Mouse (Mus musculus) lung, adult 18-20 months (tissue): Measurements from ENCODE around the gene Prkcq.

Experiments used
- DNase-seq, 2 experiments: peaks; one replicate each; pipeline ENCODE4 v3.0.0; 2022; ENCODE audit warnings: mixed read lengths in 2 of 2

The Prkcq gene

DNA sequence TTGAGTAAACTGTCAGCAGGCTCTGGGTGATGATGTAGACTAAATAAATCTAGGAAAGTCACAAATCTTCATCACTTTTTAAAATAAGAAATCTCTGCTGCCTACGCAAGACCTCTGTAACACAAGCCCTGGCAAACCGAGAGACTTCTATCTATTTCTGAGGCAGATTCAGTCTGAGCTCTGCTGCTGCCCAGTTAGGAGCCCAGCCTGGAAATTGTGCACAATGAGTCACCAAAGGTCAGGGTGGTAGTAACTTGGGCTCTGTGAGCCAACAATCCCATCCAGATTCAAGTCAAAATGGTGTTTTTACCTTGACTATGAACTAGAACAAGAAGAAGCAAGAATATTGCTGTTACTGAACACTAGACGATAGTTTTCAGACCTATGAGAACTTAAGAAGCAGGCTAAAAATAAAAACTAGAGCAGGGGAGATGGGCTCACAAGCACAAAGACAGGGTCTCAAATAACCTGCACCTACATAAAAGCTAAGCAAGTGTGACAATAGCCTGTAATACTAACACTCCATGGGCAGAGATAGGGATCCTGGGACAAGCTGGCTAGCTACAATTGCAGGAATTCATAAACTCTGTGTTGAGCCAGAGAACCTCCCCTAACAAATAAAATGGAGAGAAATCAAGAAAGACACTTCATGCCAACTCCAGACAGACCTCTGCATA, 53.0 kb downstream of the Prkcq start:
- DNase-seq = no peak

DNA sequence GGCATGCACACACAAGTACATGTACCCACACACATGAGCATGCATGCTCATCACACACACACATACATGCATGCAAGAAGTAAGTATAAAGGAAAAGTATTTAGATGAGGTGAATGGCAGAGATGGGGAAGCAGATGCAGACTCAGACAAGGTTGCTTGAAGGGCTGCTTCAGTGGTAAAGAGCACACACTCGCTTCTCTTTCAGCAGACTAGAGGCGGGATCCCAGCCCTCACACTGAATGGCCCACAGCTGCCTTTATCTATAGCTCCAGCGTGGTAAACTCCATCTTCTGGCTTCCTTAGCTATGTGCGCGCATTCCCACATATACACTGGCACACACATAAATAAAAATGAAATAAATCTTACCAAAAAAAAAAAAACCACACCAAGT, 53.6 kb downstream of the Prkcq start:
- DNase-seq = no peak

DNA sequence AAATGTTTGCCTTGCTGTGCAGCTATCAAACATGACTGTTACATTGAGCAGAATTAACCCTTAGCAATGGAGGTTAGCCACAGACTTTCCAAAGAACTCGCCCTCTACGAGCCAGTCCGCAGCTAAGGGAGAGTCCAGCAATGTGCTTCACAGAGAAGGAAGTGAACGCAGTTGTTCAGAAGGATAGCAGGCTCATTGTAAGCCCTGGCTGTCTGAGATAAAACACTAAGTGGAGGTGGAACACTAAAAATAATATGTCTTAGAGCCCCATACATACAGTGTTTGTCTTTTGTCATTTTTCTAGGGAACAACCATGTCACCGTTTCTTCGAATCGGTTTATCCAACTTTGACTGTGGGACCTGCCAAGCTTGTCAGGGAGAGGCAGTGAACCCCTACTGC, 54.6 kb downstream of the Prkcq start:
- DNase-seq = no peak

DNA sequence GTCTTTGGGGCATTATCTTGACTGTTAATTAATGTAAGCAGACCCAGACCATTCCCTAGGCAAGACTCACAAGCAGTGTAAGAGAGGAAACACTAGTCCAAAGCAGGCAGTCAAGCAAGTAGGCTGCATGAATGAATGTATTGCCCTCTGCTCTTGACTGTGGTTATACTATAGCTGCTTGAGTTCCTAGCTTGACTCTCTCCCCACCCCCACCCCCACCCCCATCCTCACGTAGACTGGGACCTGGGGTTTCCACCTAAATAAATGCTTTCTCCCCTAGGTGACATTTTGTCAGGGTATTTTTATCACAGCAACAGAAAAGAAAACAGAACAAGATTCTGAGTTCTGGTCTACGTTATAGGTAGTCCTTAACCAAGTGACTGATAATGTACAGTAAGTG, 57.2 kb downstream of the Prkcq start:
- DNase-seq = no peak

DNA sequence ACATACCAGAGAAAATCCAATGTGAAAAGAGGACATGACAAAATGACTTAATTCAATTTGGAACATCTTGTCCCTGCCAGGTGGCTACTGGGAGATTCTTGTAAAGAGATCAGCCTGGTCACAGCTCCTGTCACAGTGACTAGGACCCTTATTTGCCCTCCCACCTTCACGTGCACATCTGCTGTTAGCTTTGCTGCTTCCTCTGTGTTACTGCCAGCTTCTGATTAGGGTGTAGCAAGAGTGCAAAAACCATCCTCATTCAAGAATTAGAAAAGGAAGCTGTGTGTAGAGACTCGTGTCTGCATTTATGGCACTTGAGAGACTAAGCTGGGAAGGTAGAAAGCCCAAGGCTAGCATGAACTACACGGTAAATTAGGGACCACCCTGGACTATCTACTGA, 59.2 kb downstream of the Prkcq start:
- DNase-seq = no peak

DNA sequence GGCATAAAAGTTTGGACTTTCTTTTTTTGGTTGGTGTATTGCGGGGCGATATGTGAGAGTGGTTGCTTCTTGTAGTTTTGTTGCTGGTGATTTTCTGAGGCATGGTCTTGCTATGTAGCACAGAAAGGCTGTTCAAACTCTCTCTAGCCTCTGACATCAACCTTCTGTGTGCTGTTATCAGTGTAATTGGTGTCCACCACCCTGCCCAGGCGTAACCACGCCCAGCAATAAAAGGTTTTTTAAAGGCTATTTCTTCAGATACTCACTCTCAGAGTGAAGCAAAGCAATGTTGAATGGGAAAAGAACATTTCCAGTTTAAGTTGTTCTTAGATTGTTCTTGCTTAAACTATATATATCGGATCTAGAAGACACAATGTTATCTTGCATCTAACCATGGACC, 60.1 kb downstream of the Prkcq start:
- no peak for DNase-seq

DNA sequence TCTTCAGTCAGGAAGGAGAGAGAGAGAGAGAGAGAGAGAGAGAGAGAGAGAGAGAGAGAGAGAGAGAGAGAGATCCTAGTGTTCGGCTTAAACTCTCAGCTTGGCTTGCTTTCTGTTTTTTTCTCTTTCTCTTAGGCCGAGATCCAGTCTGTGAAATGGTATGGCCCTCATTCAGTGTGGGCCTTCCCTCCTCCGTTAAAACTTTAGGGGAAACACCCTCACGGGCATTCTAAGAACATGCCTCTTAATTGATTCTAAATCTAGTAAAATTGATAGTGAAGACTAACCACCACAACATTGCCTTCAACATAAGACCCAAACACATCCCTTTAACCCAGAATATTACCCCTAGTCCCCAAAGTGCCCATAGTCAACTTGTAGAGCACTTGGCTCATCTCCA, 66.3 kb downstream of the Prkcq start:
- no peak for DNase-seq

DNA sequence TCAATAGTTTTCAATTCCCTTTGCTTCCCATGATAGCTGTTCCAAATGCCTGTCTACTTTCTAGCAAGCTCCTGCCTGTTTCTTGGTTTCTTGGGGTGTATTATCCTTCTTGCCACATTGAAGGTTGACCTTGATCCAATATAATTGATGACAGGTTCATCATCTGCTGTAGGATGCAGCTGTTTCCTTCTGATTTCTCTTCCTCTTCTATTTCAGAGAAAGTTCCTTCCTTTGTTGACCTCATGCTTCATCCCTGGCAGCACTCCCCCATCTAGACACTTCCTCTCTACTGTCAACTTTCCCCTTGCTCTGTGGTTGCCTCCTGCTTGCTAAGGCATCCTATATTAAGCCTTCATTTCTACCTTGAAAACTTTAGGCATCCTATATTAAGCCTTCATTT, 67.6 kb downstream of the Prkcq start:
- peak in 1 of 2 experiments; percentile 11 for DNase-seq

DNA sequence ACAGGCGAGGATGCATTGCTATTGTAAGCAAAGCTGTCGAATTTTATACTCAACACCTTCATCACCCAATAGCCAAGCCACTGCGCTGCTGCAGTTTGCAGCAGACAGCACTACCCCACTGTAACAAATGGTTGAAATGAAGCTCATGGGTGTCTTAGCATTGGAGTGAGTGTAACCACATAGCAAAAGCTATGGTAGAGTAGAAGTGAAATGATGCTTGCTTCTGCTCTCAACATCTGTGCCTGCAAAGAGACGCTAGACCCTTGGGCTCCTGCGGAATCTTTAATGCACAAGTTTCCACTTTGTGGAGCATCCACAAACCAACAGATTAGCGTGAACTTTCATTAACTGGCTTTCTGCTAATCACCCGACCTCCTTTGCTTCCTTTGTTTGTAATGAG, 74.0 kb downstream of the Prkcq start:
- DNase-seq = no peak

DNA sequence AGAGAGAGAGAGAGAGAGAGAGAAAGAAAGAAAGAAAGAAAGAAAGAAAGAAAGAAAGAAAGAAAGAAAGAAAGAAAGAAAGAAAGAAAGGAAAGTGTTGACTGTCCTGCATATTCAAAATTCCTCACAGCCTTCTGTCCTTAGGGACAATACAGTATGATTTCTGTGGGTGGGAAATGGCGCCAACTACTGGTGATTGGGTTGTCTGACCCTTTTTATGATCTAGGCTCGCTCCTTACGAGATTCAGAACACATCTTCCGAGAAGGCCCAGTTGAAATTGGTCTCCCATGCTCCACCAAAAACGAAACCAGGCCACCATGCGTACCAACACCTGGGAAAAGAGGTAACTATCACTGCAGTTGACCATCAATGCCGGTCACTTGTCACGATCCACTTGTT, 82.0 kb downstream of the Prkcq start:
- DNase-seq = peak; percentile 16 to 20

DNA sequence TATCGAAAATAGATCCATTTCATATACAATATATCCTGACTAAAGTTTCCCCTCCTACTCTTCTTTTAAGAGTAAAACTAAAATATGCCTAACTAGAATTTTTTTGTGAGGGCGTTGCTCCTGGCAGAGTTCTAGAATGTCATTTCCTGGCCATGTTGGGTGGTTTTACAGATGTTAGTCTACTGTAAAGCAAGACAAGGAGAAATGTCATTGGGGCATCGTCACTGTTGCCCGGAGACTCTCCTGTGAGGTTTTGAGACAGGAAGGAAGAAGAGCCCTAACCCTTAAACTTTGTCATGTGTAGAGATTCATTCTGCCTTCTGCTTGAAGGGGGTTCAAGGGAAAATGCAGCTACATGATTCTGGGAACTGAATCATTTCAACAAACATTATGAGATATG, 82.5 kb downstream of the Prkcq start:
- no peak for DNase-seq

DNA sequence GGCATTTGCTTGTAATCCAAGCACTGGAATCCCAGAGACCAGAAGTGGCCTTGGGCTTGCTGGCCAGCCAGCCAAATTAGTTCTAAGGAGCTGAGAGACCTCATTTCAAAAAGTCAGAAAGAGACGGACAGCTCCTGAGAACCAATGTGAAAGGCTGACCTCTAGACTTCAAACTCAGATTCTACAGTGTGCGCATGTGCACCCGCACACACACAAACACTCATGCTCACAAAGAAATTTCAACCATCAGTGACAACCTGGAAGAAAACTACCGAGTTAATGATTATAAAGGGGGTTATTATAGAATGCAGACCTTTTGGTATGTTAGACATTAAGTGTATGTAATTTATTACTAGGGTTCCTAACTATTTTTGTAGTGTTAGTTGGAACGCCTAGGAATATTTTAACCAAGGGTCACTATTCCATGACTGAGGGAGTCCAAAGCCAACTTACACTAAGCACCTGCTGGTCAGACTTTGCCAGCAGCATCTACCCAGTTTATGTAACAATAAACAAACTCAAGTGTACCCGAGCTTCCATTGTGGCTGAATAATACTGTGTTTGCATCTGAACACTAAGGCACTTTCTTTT, 85.4 kb downstream of the Prkcq start:
- DNase-seq = no peak

DNA sequence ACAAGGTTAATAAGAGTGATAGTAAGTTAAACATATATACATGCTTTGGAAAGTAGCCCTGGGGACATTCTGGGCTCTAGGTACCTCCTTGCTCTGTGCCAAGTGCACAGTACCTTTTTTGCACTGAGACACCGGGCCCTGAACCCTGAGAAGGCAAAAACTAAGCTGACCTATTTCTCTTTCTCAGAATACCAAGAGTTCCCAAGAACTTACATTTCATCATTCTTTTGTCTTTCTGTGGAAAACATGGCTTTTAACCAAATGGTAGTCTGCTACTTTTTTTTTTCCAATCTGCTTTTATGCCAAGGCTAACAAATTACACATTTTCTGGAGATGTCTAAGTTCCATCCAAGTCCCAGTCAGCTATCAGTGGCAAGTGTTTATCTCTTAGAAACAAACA, 86.3 kb downstream of the Prkcq start:
- DNase-seq = no peak

DNA sequence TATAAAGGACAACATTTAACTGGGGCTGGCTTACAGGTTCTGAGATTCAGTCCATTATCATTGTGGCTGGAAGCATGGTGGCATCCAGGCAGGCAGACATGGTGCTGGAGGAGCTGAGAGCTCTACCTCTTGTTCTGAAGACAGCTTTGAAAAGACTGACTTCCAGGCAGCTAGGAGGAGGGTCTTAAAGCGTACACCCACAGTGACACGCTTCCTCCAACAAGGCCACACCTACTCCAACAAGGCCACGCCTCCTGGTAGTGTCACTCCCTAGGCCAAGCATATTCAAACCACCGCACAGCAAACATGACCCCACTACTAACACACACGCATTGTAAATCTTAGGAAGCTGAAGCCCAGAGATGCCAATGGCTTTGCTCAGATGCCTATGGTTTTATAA, 87.5 kb downstream of the Prkcq start:
- DNase-seq = no peak

DNA sequence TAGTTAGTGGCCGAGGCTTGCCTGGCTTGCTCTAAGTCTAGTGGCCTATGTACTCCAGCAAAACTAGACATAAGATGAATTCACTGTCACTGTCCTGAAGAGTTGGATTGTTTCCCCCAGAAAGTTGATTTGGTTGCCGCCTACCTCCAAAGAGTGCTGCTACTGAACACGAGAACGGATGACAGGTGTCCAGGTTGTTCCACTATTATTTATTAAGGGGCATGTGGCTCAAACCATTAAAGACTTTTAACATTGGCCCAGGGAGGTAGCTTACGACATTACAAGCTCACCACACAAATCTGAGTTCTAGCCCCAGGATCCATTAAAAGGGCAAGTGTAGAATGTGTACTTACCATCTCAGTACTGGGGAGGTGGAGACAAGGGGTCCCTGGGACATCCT, 92.9 kb downstream of the Prkcq start:
- DNase-seq = no peak

DNA sequence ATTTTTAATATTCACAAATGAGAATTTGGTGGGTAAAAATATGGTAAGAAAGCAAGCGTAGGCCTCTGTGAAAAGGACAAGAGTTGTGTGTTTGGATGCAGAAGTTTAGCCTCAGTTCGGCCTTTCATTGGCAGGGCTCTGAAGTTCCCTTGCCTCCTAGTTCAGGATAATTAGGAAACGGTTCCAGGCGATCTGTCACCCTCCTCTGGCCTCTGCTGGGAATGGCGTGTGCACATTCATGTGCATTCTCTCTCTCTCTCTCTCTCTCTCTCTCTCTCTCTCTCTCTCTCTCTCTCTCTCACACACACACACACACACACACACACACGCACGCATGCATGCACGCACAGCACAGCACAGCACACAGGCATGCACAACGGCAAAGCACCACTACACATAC, 93.5 kb downstream of the Prkcq start:
- DNase-seq = no peak

DNA sequence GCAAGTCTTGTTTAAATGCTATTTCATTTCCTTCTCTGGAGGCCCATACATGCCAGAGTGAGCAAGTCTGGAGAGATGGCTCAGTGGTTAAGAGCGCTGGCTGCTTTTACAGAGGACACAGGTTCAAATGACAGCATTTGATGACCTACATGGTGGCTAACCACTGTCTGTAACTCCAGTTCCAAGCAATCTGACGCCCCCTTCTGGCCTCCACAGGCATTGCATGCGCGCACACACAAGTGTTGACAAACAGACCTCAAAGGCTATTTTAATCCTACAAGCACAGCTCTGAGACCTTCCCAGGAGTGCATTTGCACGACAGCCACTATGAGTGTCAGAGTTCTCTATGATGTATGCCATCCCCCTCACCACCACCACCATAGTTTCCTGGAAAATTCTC, 94.4 kb downstream of the Prkcq start:
- DNase-seq = no peak

DNA sequence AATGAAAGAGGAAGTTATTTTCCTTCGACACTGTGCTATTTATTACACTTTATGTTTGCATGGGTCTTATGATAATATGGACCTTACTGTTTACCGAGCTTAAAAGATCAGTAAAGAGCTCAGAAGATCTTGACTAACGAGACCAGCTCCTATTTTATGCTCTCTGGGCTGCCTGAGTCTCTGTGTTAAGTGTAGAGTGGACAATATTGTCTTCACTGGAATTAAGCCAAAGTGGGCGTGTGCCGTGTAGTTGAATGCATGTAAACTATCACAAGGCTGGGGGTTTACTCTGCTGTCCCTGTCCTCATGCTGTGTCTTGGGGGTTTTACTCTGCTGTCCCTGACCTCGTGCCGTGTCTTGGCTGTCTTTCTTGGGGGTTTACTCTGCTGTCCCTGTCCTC, 107.1 kb downstream of the Prkcq start:
- no peak for DNase-seq

DNA sequence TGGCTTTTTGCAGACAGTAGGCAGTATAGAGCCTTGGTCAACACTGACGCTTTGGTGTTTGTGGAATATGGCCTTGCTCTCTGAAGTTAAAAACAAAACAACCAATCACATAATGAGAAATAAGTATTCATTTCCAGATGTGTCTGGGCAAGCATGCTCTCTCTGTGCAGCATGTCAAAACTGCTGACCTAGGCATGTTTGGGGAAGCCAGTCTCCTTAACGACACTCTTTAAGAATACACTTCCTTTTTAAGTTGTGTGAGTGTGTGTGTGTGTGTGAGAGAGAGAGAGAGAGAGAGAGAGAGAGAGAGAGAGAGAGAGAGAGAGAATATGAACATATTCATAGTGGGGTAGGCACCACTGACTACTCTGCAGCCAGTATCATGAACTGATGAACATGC, 108.3 kb downstream of the Prkcq start:
- no peak for DNase-seq

DNA sequence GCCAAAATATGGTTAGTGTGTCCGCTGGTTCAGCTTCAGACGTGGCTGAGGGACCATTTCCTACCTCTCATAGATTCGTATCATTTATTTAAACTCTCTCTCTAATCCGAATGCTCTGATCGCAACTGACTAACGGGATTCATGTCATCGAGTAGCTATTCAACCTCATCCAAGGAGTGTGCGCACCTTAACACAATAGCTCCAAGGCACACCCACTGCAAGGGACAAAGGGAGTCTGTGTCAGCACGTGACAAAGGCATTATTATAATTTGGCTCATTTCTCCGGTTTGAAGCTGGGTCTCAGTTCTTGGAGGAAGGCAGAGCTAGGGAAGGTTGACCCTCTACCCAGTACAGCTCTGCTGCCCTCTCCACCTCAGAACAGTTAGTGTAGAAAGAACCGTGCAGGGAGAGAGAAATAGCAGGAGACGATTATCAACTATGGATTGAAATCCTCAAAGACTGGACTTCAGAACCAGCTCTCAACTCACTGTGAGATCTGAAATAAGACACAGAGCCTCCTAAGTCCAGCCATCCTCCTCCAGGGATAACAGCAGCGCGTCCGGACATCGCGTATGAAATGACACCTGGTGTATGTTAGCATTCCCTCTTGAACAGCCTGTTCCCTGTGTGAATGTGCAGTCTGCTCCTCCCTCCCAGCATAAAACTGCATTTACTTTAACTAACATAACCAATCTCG, 116.1 kb downstream of the Prkcq start:
- DNase-seq = no peak

DNA sequence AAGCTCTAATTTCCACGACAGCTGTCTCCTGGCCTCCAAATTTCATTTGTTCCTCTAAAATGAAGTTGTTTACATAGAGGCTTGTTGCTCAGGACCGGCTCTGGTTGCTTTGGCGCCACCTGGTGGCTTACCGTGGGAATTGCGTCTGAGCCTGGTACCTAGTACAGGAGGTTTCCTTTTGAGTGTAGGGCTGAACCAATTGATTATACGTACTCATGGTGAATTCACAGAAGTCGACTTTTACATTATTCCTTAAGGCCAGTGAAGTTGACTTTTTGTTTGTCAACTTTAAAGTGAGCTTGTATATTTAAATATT, 116.6 kb downstream of the Prkcq start:
- DNase-seq = peak; percentile 71 to 77

DNA sequence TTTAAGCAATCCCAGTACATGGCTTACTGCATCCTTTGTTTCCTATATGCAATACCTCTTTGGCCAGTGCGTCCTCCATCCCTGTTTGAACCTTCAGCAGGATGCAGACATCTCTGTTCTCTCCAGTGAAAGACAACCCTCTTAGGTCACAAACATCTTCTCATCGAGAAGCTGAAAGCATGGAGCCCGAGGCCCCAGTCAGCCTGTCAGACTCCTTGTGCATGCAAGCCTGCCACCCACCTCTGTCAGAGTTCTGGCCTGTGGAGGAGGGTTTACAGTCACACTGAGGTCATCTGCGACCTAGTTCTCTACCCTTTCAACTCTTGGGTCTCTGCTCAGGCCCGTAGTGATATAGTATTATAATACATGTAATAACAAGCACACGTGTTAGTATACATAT, 119.0 kb downstream of the Prkcq start:
- no peak for DNase-seq

DNA sequence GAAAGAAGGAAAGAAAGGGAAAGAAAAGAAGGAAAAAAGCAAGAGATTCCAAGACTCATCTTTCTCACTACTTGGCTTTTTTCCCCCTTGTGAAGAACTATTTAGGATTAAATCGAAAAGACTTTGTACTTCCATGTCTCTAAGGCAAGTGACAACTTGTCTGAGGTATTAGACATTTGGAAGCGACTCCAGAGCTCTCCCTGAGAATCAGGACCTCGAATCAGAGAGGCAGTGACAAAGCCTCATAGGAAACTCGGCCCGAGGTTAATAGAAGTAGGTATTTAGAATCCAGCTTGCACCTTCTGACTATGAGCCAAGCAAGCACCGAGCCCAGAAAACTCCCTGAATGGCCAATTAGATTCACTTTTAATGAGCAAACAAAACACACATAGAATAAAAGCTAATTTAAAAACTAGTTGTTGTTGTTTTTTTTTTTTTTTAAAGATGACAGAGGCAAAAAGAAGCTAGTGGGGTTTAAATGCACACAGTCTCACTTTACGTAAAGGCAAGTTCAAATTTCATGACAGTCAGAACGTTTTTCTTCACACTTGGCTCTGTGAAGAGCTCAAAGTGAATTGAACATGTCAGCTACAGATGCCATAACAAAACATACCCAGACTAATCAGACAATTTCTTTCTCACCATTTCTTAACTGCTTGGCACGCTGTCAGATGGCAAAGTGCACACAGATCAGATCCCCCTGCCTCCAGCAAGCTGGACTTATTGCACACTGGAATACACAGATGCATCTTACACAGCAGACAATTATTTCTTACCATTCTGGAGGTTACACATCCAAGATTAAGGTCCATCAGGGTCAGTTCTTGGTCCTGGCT, 119.9 kb downstream of the Prkcq start:
- DNase-seq = no peak

DNA sequence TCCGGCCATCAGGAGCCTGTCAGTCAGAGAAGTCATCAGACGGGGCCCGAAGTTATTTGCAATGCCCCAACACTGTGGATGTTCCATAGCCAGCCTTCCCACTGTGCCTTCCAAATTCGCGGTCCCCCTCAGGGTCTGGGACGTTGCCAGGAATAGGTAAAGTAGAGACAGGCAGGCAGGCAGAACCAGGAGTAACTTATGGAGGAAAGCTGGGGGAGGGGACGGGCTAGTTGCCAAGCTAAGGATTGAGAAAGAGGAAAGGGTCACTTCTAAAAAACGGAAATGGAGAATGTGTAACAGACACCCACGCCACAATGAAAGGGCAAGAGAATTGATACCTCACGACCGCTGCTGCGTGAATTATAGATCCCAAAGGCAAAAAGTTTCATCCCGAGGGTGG, 121.2 kb downstream of the Prkcq start:
- DNase-seq = peak; percentile 6 to 17
